In genomic region chr10:41473782-41474468, GRCm38 (mm10) we compare ENCODE assay signal across 9 mouse cellular contexts. TPM values are rescaled to one million over a fixed set of nuclear protein-coding genes. Genes with fewer than 3 reads are reported as not detected.
A peak's percentile ranks its signal among the peaks of the same experiment; 100 is the strongest.
DNase-seq lines count a peak whose midpoint lies in the region; ATAC-seq and TF ChIP-seq lines count a peak whose summit lies in the region.
"Had no signal": no experiment of that assay in that cellular context is flagged by ENCODE, and none has a peak within 500 bp of the region (broad histone marks: within the 10 kb centered on the region; RNA-seq: fewer than 3 reads in every experiment).

No protein-coding gene starts in this region.

- ATAC-seq in liver, embryonic 13.5 days (ENCODE audit: low read depth): 0 out of 2 replicates have a peak, but pooled peaks have one; percentile 21

- peaks cover 7% of the 10 kb centered on the region for H3K4me1 ChIP-seq in embryonic fibroblast, embryonic 13.5 days (ENCODE audit: control insufficient read depth, insufficient read depth, low read length)
- H3K4me1 ChIP-seq in liver, embryonic 13.5 days (replicated peaks): peaks cover 68% of the 10 kb centered on the region

- no peak for TF ChIP-seq POLR2A in embryonic fibroblast, embryonic 13.5 days (IDR thresholded peaks at IDR 0.05; ENCODE audit: low read depth, low read length)

- H3K9me3 ChIP-seq in liver, embryonic 13.5 days (replicated peaks): no peaks in the 10 kb centered on the region
- H3K9me3 ChIP-seq: embryonic facial prominence, embryonic 13.5 days had no signal

- WGBS in liver, embryonic 13.5 days (ENCODE audit: insufficient replicate concordance): 17% methylated on average over 6 of the region's 6 CpGs

- H3K27ac ChIP-seq in embryonic fibroblast, embryonic 13.5 days (ENCODE audit: insufficient read depth, low read length): peak overlapping the region; percentile 42; the same call in 1 of the 2 replicates
- H3K27ac ChIP-seq in liver, embryonic 13.5 days: peak overlapping the region; percentile 47; the same call in 1 of the 2 replicates
- H3K27ac ChIP-seq: embryonic facial prominence, embryonic 13.5 days had no signal

- TF ChIP-seq CTCF in embryonic fibroblast, embryonic 13.5 days (IDR thresholded peaks at IDR 0.05; ENCODE audit: borderline replicate concordance, insufficient read depth, low read length): no peak

- H3K27me3 ChIP-seq in liver, embryonic 13.5 days: 0 out of 2 replicates have a peak, but pooled peaks cover 5% of the 10 kb centered on the region
- H3K27me3 ChIP-seq in splenic B cell, adult 2 months (ENCODE audit: control insufficient read depth, insufficient read depth, low read length, poor library complexity, severe bottlenecking): no peaks in the 10 kb centered on the region
- H3K27me3 ChIP-seq: embryonic facial prominence, embryonic 13.5 days had no signal

- H3K9ac ChIP-seq in liver, embryonic 13.5 days: 0 out of 2 replicates have a peak overlapping the region, but pooled peaks have one; percentile 36
- H3K9ac ChIP-seq: embryonic facial prominence, embryonic 13.5 days had no signal

- DNase-seq in kidney, postnatal 14 days: peak; percentile 35
- DNase-seq in kidney, postnatal 36 days: no peak
- DNase-seq in liver, embryonic 13.5 days: peak; percentile 27
- peak; percentile 76 for DNase-seq in splenic B cell, adult 2 months (ENCODE audit: low read depth, low spot score)
- no peak for DNase-seq in gastrocnemius, adult 8-10 months (ENCODE audit: low spot score in 2 of 2)
- no peak for DNase-seq in layer of hippocampus, postnatal 10 days (ENCODE audit: low spot score in 2 of 2)
- no peak for DNase-seq in c-Kit-positive CD71-positive TER-119-positive erythroid progenitor cells, embryonic 14.5 days (ENCODE audit: low spot score)

- no peak overlapping the region for H3K4me3 ChIP-seq in embryonic fibroblast, embryonic 13.5 days (ENCODE audit: insufficient read depth, low read length)
- H3K4me3 ChIP-seq in liver, embryonic 13.5 days (replicated peaks): no peak overlapping the region
- H3K4me3 ChIP-seq: embryonic facial prominence, embryonic 13.5 days had no signal

- no peak overlapping the region for H3K4me2 ChIP-seq in liver, embryonic 13.5 days
- H3K4me2 ChIP-seq: embryonic facial prominence, embryonic 13.5 days had no signal

- H3K36me3 ChIP-seq in liver, embryonic 13.5 days: no peaks in the 10 kb centered on the region
- peaks cover 4% of the 10 kb centered on the region for H3K36me3 ChIP-seq in splenic B cell, adult 2 months (ENCODE audit: control insufficient read depth, insufficient read depth, low read length, poor library complexity, severe bottlenecking)

RNA-seq across cellular contexts. Expression of gene Mical1, which starts 2.2 kb away (rescaled TPM):
- 50.0 and 61.4 TPM in 2 replicates for polyA plus RNA-seq in embryonic fibroblast, embryonic 13.5 days (2011; ENCODE audit: insufficient read length, low read depth, missing spikeins)
- polyA plus RNA-seq in liver, embryonic 13.5 days (2015; fragmentation: Nextera tagmentation; extraction: Ambion mirVana): 6.0 and 6.1 TPM in 2 replicates
- total RNA-seq in gastrocnemius, adult 8-10 months (2022): 1 to 10 TPM; 2.2 to 4.0 (median 3.5) TPM
- total RNA-seq in layer of hippocampus, postnatal 10 days (2021): 10 to 100 TPM; 41.9 to 42.5 TPM

RNA-seq across cellular contexts. Expression of gene Smpd2, which starts 16.2 kb away (rescaled TPM):
- 13.7 and 16.7 TPM in 2 replicates for polyA plus RNA-seq in embryonic fibroblast, embryonic 13.5 days (2011; ENCODE audit: insufficient read length, low read depth, missing spikeins)
- polyA plus RNA-seq in liver, embryonic 13.5 days (2015; fragmentation: Nextera tagmentation; extraction: Ambion mirVana): 9.8 and 11.2 TPM in 2 replicates
- total RNA-seq in gastrocnemius, adult 8-10 months (2022): 1 to 10 TPM; 6.8 to 10.0 (median 9.5) TPM
- 10 to 100 TPM; 21.2 to 26.2 TPM for total RNA-seq in layer of hippocampus, postnatal 10 days (2021)

RNA-seq across cellular contexts. Expression of gene Ppil6, which starts 16.3 kb away (rescaled TPM):
- polyA plus RNA-seq in embryonic fibroblast, embryonic 13.5 days (2011; ENCODE audit: insufficient read length, low read depth, missing spikeins): not detected in 2 replicates
- polyA plus RNA-seq in liver, embryonic 13.5 days (2015; fragmentation: Nextera tagmentation; extraction: Ambion mirVana): not detected in 2 replicates
- not detected for total RNA-seq in gastrocnemius, adult 8-10 months (2022)
- 1 to 10 TPM; 6.9 to 7.8 TPM for total RNA-seq in layer of hippocampus, postnatal 10 days (2021)

RNA-seq across cellular contexts. Expression of gene Zbtb24, which starts 23.7 kb away (rescaled TPM):
- polyA plus RNA-seq in embryonic fibroblast, embryonic 13.5 days (2011; ENCODE audit: insufficient read length, low read depth, missing spikeins): 11.1 TPM in 2 replicates
- polyA plus RNA-seq in liver, embryonic 13.5 days (2015; fragmentation: Nextera tagmentation; extraction: Ambion mirVana): 5.2 and 5.7 TPM in 2 replicates
- total RNA-seq in gastrocnemius, adult 8-10 months (2022): 1 to 10 TPM; 4.0 to 6.4 (median 4.7) TPM
- total RNA-seq in layer of hippocampus, postnatal 10 days (2021): 10 to 100 TPM; 16.3 to 17.2 TPM

RNA-seq across cellular contexts. Expression of gene Cd164, which starts 45.3 kb away (rescaled TPM):
- 284 and 337 TPM in 2 replicates for polyA plus RNA-seq in embryonic fibroblast, embryonic 13.5 days (2011; ENCODE audit: insufficient read length, low read depth, missing spikeins)
- 61.1 and 80.0 TPM in 2 replicates for polyA plus RNA-seq in liver, embryonic 13.5 days (2015; fragmentation: Nextera tagmentation; extraction: Ambion mirVana)
- total RNA-seq in gastrocnemius, adult 8-10 months (2022): 100 to 1,000 TPM; 129 to 163 (median 141) TPM
- 10 to 100 TPM; 46.7 to 50.9 TPM for total RNA-seq in layer of hippocampus, postnatal 10 days (2021)

Comparison
In these comparisons a context has a peak if more than half of its experiments do, and no peak if none do; other contexts are left out.
1. DNase-seq: peak in kidney, postnatal 14 days (single experiment), liver, embryonic 13.5 days (single experiment) and splenic B cell, adult 2 months (single experiment); none in kidney, postnatal 36 days (0 of 2), gastrocnemius, adult 8-10 months (0 of 2), layer of hippocampus, postnatal 10 days (0 of 2) and c-Kit-positive CD71-positive TER-119-positive erythroid progenitor cells, embryonic 14.5 days (single experiment).
2. RNA of gene Mical1, which starts 2.2 kb away (total RNA-seq): 41.9 to 42.5 TPM in layer of hippocampus, postnatal 10 days; 2.2 to 4.0 TPM in gastrocnemius, adult 8-10 months; every median in the first group is over 4 times any median in the second.
3. RNA of gene Ppil6, which starts 16.3 kb away (total RNA-seq): 6.9 to 7.8 TPM in layer of hippocampus, postnatal 10 days; not detected in gastrocnemius, adult 8-10 months; every median in the first group is over 4 times any median in the second.